34 mouse cellular contexts compared by ENCODE assay signal in genomic region chr8:61692129-61692528, GRCm38 (mm10).
"Had no signal": no experiment of that assay in that cellular context is flagged by ENCODE, and none has a peak within 500 bp of the region (broad histone marks: within the 10 kb centered on the region; RNA-seq: fewer than 3 reads in every experiment).

No protein-coding gene starts in this region.

- DNase-seq: heart, postnatal 10 days; heart, postnatal 14 days; heart, postnatal 36 days; heart, postnatal 4 days; kidney, adult 11 months; kidney, adult 18-20 months; kidney, adult 2 months; kidney, adult 8-10 months; kidney, adult 9 months; kidney, postnatal 10 days; kidney, postnatal 14 days; kidney, postnatal 25 days; kidney, postnatal 36 days; kidney, postnatal 4 days; layer of hippocampus, adult 9-11 months; layer of hippocampus, postnatal 36 days had no signal

- ATAC-seq: hindbrain, postnatal 0 days; inflammation-experienced regulatory T-cells, adult 6 months; intestine, embryonic 15.5 days; intestine, embryonic 16.5 days; intestine, postnatal 0 days had no signal

- H3K27me3 ChIP-seq: heart, embryonic 12.5 days; heart, embryonic 13.5 days; heart, embryonic 15.5 days; hindbrain, embryonic 12.5 days; hindbrain, embryonic 13.5 days; hindbrain, embryonic 15.5 days; intestine, embryonic 15.5 days; kidney, embryonic 15.5 days had no signal

- H3K4me1 ChIP-seq: hindbrain, embryonic 12.5 days; intestine, embryonic 15.5 days had no signal

- H3K9me3 ChIP-seq: heart, embryonic 12.5 days; heart, embryonic 13.5 days; heart, embryonic 15.5 days; hindbrain, embryonic 10.5 days; hindbrain, embryonic 12.5 days; hindbrain, embryonic 13.5 days; hindbrain, embryonic 15.5 days; intestine, embryonic 15.5 days; kidney, embryonic 15.5 days had no signal

- H3K4me3 ChIP-seq: heart, embryonic 12.5 days; heart, embryonic 13.5 days; heart, embryonic 15.5 days; hindbrain, embryonic 10.5 days; hindbrain, embryonic 12.5 days; hindbrain, embryonic 13.5 days; hindbrain, embryonic 15.5 days; intestine, embryonic 15.5 days; kidney, embryonic 15.5 days; layer of hippocampus, adult 2 months; left cerebral cortex, adult 2 months had no signal

- H3K4me2 ChIP-seq: heart, embryonic 11.5 days; heart, embryonic 12.5 days; heart, embryonic 13.5 days; heart, embryonic 15.5 days; hindbrain, embryonic 12.5 days; hindbrain, embryonic 13.5 days; hindbrain, embryonic 14.5 days; hindbrain, embryonic 15.5 days; intestine, embryonic 15.5 days; kidney, embryonic 15.5 days had no signal

- H3K9ac ChIP-seq: heart, embryonic 12.5 days; heart, embryonic 13.5 days; heart, embryonic 15.5 days; hindbrain, embryonic 12.5 days; hindbrain, embryonic 13.5 days; hindbrain, embryonic 14.5 days; hindbrain, embryonic 15.5 days; intestine, embryonic 15.5 days; kidney, embryonic 15.5 days had no signal

- H3K27ac ChIP-seq: heart, embryonic 13.5 days; heart, embryonic 15.5 days; hindbrain, embryonic 10.5 days; hindbrain, embryonic 12.5 days; hindbrain, embryonic 13.5 days; hindbrain, embryonic 14.5 days; hindbrain, embryonic 15.5 days; hindbrain, postnatal 0 days; intestine, embryonic 15.5 days; kidney, embryonic 15.5 days; kidney, postnatal 0 days; layer of hippocampus, adult 2 months; left cerebral cortex, adult 2 months had no signal

- H3K36me3 ChIP-seq: hindbrain, embryonic 10.5 days; hindbrain, embryonic 12.5 days; hindbrain, embryonic 13.5 days; hindbrain, embryonic 15.5 days; intestine, embryonic 15.5 days; kidney, embryonic 15.5 days had no signal
